Mouse (Mus musculus): ENCODE data around the gene Optc. TPM values are rescaled to one million over a fixed set of nuclear protein-coding genes. Genes with fewer than 3 reads are reported as not detected.
A peak's percentile ranks its signal among the peaks of the same experiment; 100 is the strongest.

Gene Optc
- polyA plus RNA-seq, 1 experiment from 2014 or later: 0.82 TPM

GRCm38 (mm10) chr1:133884090-133884489, 23.7 kb downstream of the Optc start:
- Histone ChIP-seq H3K4me1 (ENCODE audit: control insufficient read depth, insufficient read depth, low read length) (peaks cover 14% of the 10 kb centered on the region), H3K9ac (ENCODE audit: low read depth, low read length) (no peak overlapping the region), H3K27me3 (replicated peaks; ENCODE audit: control insufficient read depth, insufficient read depth, low read length) (no peaks in the 10 kb centered on the region), H3K27ac (replicated peaks; ENCODE audit: low read depth, low read length) (no peak overlapping the region), H3K4me3 (ENCODE audit: low read depth, low read length) (no peak overlapping the region), H3K4me2 (ENCODE audit: low read depth, low read length) (no peak overlapping the region), H3K36me3 (ENCODE audit: control insufficient read depth, insufficient read depth, low read length) (no peaks in the 10 kb centered on the region), H3K9me3 (ENCODE audit: control insufficient read depth, low read length) (no peaks in the 10 kb centered on the region)
- no peak for ATAC-seq (ENCODE audit: low read depth)
- 64% methylated on average over 6 of the region's 6 CpGs for WGBS
- DNase-seq (ENCODE audit: low spot score): no peak

- H3K27ac ChIP-seq (replicated peaks; ENCODE audit: low read depth, low read length): no peak overlapping the region
- ATAC-seq (ENCODE audit: low read depth) (no peak), DNase-seq (ENCODE audit: low spot score) (no peak)
- H3K4me3 ChIP-seq (ENCODE audit: low read depth, low read length): no peak overlapping the region
- no peak overlapping the region for H3K4me2 ChIP-seq (ENCODE audit: low read depth, low read length)
- WGBS: 47% methylated on average over 11 of the region's 11 CpGs
- peaks cover 8% of the 10 kb centered on the region for H3K4me1 ChIP-seq (ENCODE audit: control insufficient read depth, insufficient read depth, low read length)
- no peaks in the 10 kb centered on the region for H3K9me3 ChIP-seq (ENCODE audit: control insufficient read depth, low read length)
- H3K36me3 ChIP-seq (ENCODE audit: control insufficient read depth, insufficient read depth, low read length): no peaks in the 10 kb centered on the region
- no peaks in the 10 kb centered on the region for H3K27me3 ChIP-seq (replicated peaks; ENCODE audit: control insufficient read depth, insufficient read depth, low read length)
- H3K9ac ChIP-seq (ENCODE audit: low read depth, low read length): no peak overlapping the region
These were observed 25.2 kb downstream of the Optc start for GRCm38 (mm10) chr1:133882283-133883217.

- Histone ChIP-seq H3K36me3 (ENCODE audit: control insufficient read depth, insufficient read depth, low read length) (no peaks in the 10 kb centered on the region), H3K4me3 (ENCODE audit: low read depth, low read length) (no peak overlapping the region), H3K27me3 (replicated peaks; ENCODE audit: control insufficient read depth, insufficient read depth, low read length) (no peaks in the 10 kb centered on the region), H3K9me3 (ENCODE audit: control insufficient read depth, low read length) (no peaks in the 10 kb centered on the region), H3K9ac (ENCODE audit: low read depth, low read length) (no peak overlapping the region), H3K27ac (replicated peaks; ENCODE audit: low read depth, low read length) (no peak overlapping the region), H3K4me1 (ENCODE audit: control insufficient read depth, insufficient read depth, low read length) (peaks cover 5% of the 10 kb centered on the region; the same call in 1 of the 2 replicates), H3K4me2 (ENCODE audit: low read depth, low read length) (no peak overlapping the region)
- ATAC-seq (ENCODE audit: low read depth) (0 out of 2 replicates have a peak, but pooled peaks have one; percentile 13), DNase-seq (ENCODE audit: low spot score) (no peak)
- WGBS: 28% methylated on average over 6 of the region's 6 CpGs
These were observed 26.0 kb downstream of the Optc start for GRCm38 (mm10) chr1:133881813-133882212.

GRCm38 (mm10) chr1:133878825-133879423, 28.9 kb downstream of the Optc start:
- Histone ChIP-seq H3K36me3 (ENCODE audit: control insufficient read depth, insufficient read depth, low read length) (no peaks in the 10 kb centered on the region), H3K9me3 (ENCODE audit: control insufficient read depth, low read length) (no peaks in the 10 kb centered on the region), H3K4me3 (ENCODE audit: low read depth, low read length) (no peak overlapping the region), H3K27ac (replicated peaks; ENCODE audit: low read depth, low read length) (no peak overlapping the region), H3K4me2 (ENCODE audit: low read depth, low read length) (no peak overlapping the region), H3K9ac (ENCODE audit: low read depth, low read length) (no peak overlapping the region), H3K27me3 (replicated peaks; ENCODE audit: control insufficient read depth, insufficient read depth, low read length) (no peaks in the 10 kb centered on the region), H3K4me1 (ENCODE audit: control insufficient read depth, insufficient read depth, low read length) (peaks cover 5% of the 10 kb centered on the region; the same call in 1 of the 2 replicates)
- 60% methylated on average over 12 of the region's 12 CpGs for WGBS
- ATAC-seq (ENCODE audit: low read depth): no peak
- no peak for DNase-seq (ENCODE audit: low spot score)

GRCm38 (mm10) chr1:133876936-133877335, 30.9 kb downstream of the Optc start:
- H3K4me3 ChIP-seq (ENCODE audit: low read depth, low read length): no peak overlapping the region
- H3K36me3 ChIP-seq (ENCODE audit: control insufficient read depth, insufficient read depth, low read length): no peaks in the 10 kb centered on the region
- H3K9me3 ChIP-seq (ENCODE audit: control insufficient read depth, low read length): no peaks in the 10 kb centered on the region
- H3K9ac ChIP-seq (ENCODE audit: low read depth, low read length): no peak overlapping the region
- 85% methylated on average over 7 of the region's 7 CpGs for WGBS
- H3K4me1 ChIP-seq (ENCODE audit: control insufficient read depth, insufficient read depth, low read length): peaks cover 4% of the 10 kb centered on the region; the same call in 1 of the 2 replicates
- no peak for ATAC-seq (ENCODE audit: low read depth)
- H3K27ac ChIP-seq (replicated peaks; ENCODE audit: low read depth, low read length): no peak overlapping the region
- no peak overlapping the region for H3K4me2 ChIP-seq (ENCODE audit: low read depth, low read length)
- no peaks in the 10 kb centered on the region for H3K27me3 ChIP-seq (replicated peaks; ENCODE audit: control insufficient read depth, insufficient read depth, low read length)
- no peak for DNase-seq (ENCODE audit: low spot score)

- H3K9me3 ChIP-seq (ENCODE audit: control insufficient read depth, low read length): no peaks in the 10 kb centered on the region
- H3K27me3 ChIP-seq (replicated peaks; ENCODE audit: control insufficient read depth, insufficient read depth, low read length): no peaks in the 10 kb centered on the region
- no peak overlapping the region for H3K4me2 ChIP-seq (ENCODE audit: low read depth, low read length)
- H3K4me1 ChIP-seq (ENCODE audit: control insufficient read depth, insufficient read depth, low read length): 0 out of 2 replicates have a peak, but pooled peaks cover 4% of the 10 kb centered on the region
- DNase-seq (ENCODE audit: low spot score) (no peak), ATAC-seq (ENCODE audit: low read depth) (no peak)
- no peak overlapping the region for H3K4me3 ChIP-seq (ENCODE audit: low read depth, low read length)
- H3K36me3 ChIP-seq (ENCODE audit: control insufficient read depth, insufficient read depth, low read length): no peaks in the 10 kb centered on the region
- no peak overlapping the region for H3K9ac ChIP-seq (ENCODE audit: low read depth, low read length)
- H3K27ac ChIP-seq (replicated peaks; ENCODE audit: low read depth, low read length): no peak overlapping the region
- WGBS: 81% methylated on average over 6 of the region's 6 CpGs
These were observed 34.5 kb downstream of the Optc start for GRCm38 (mm10) chr1:133873086-133873813.

GRCm38 (mm10) chr1:133871241-133871640, 36.6 kb downstream of the Optc start:
- Histone ChIP-seq H3K27ac (replicated peaks; ENCODE audit: low read depth, low read length) (no peak overlapping the region), H3K4me3 (ENCODE audit: low read depth, low read length) (no peak overlapping the region), H3K9ac (ENCODE audit: low read depth, low read length) (no peak overlapping the region), H3K36me3 (ENCODE audit: control insufficient read depth, insufficient read depth, low read length) (no peaks in the 10 kb centered on the region), H3K9me3 (ENCODE audit: control insufficient read depth, low read length) (no peaks in the 10 kb centered on the region), H3K27me3 (replicated peaks; ENCODE audit: control insufficient read depth, insufficient read depth, low read length) (no peaks in the 10 kb centered on the region), H3K4me1 (ENCODE audit: control insufficient read depth, insufficient read depth, low read length) (0 out of 2 replicates have a peak, but pooled peaks cover 4% of the 10 kb centered on the region), H3K4me2 (ENCODE audit: low read depth, low read length) (no peak overlapping the region)
- DNase-seq (ENCODE audit: low spot score): no peak
- no peak for ATAC-seq (ENCODE audit: low read depth)
- WGBS: 75% methylated on average over 10 of the region's 10 CpGs

- 0 out of 2 replicates have a peak, but pooled peaks cover 5% of the 10 kb centered on the region for H3K4me1 ChIP-seq (ENCODE audit: control insufficient read depth, insufficient read depth, low read length)
- no peaks in the 10 kb centered on the region for H3K36me3 ChIP-seq (ENCODE audit: control insufficient read depth, insufficient read depth, low read length)
- no peaks in the 10 kb centered on the region for H3K9me3 ChIP-seq (ENCODE audit: control insufficient read depth, low read length)
- H3K9ac ChIP-seq (ENCODE audit: low read depth, low read length): no peak overlapping the region
- ATAC-seq (ENCODE audit: low read depth) (no peak), DNase-seq (ENCODE audit: low spot score) (no peak)
- H3K27me3 ChIP-seq (replicated peaks; ENCODE audit: control insufficient read depth, insufficient read depth, low read length): no peaks in the 10 kb centered on the region
- no peak overlapping the region for H3K4me3 ChIP-seq (ENCODE audit: low read depth, low read length)
- H3K4me2 ChIP-seq (ENCODE audit: low read depth, low read length): no peak overlapping the region
- WGBS: 37% methylated on average over 2 of the region's 2 CpGs
- no peak overlapping the region for H3K27ac ChIP-seq (replicated peaks; ENCODE audit: low read depth, low read length)
These were observed 38.6 kb downstream of the Optc start for GRCm38 (mm10) chr1:133869221-133869620.
